Mouse (Mus musculus) adrenal gland, adult 8-10 months (tissue): ENCODE data around the gene Alkbh7. TPM values are rescaled to one million over a fixed set of nuclear protein-coding genes. Genes with fewer than 3 reads are reported as not detected.

Experiments used
- DNase-seq: peaks from one replicate; pipeline ENCODE4 v3.0.0; 2022
- total RNA-seq, 4 experiments: library from RNA; stranded (reverse); gene quantifications; 2 replicates each; pipeline ENCODE4 v1.2.4; 2022

Alkbh7 gene
- total RNA-seq, 4 experiments from 2014 or later: 69.8 to 87.3 (median 77.2) TPM

DNA sequence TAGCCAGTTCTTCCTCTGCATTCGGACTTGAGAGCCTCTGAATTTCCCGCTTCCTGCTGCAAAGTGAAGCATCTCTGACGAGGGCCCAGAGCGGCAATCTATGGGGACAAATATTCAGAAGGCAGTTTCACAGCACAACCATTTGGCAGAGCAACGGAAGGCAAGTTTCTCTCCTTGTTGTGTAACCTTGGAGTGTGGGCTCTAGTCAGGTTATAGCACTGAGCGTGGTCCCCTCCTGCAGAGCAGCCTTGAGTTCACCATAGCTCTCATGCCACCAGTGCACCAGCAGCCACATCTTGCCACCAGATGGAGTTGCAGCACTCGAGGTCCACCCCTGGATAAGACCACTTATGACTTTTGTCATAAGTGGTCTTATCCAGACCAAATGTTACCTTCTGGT lies 8.7 kb upstream of the Alkbh7 start:
- no peak for DNase-seq

DNA sequence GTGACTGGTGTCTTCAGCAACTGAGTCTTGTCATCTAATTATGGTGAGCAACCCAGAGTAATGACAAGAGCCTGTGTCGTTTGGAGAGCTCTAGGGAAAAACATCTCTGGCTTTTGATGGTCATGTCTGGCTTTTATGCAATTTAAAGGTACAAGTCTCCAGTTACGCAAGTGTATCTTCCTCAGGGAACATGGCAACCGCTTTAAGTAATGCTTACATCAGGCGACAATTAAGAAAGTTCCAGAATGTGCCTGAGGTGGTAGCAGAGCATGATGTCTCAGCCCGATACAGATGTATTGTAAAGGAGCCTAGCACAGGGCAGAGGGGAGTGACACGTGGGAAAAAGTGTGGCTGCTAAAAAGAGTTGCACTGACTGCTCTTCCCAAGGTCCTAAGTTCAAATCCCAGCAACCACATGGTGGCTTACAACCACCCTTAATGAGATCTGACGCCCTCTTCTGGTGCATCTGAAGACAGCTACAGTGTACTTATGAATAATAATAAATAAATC lies 8.2 kb upstream of the Alkbh7 start:
- DNase-seq: no peak

DNA sequence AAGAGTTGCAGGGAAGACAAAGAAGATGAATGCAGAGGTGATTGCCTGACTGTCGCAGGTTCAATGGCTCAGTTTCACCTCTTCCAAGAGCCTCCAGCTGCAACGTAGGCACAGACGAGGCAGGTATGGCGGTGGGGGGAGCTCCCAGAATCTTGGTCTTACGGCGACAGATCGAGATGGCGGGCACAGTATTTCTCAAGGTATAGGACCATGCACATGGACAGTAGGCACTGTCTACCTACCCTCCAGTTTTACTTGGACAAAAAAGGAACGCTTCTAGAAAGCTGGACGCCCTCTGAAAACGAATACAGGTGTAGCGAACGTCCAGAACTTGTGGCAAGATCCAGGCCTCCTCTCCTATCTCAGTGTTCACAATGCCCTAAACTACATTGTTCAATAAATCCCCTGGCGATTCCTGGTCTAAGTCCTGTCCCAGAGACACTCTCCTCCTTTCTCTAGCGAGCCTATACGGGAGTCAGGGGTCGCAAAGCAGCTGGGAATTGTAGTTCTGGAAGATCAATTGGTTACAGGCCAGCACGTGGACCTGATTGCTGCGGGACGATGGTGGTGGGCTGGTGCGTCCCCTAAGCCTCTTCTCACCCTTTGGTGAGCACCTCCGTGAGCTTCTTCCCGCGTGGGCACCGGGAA lies 7.5 kb upstream of the Alkbh7 start:
- DNase-seq: no peak

DNA sequence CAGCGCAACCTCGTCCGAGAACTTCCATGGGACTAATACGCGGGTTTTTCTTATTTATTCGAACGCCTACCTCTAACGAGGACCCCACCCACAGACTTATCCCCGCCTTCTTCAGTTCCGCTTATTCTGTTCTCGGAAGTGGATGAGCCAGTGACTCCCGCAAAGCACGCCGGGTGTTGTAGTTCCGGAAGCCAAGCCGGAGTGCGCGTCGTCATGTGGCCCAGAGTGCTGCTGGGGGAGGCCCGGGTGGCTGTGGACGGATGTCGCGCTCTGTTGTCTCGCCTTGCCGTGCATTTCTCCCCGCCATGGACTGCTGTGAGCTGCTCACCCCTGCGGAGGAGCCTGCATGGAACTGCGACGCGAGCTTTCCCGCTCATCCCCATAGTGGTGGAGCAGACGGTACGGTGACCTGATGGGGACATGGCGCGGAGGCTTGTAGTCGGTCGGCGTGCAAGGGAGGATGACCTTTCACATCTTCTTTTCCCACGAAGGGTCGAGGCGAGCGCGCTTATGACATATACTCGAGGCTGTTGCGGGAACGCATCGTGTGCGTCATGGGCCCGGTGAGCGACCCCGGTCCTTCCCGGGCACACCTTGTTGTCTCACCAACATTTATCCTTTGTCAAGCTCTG lies 6.9 kb upstream of the Alkbh7 start, which contains the start of gene Clpp:
Clpp (plus strand) TSS at position 191 of the 632 bp plus-strand sequence.
- peak; percentile 94 for DNase-seq

DNA sequence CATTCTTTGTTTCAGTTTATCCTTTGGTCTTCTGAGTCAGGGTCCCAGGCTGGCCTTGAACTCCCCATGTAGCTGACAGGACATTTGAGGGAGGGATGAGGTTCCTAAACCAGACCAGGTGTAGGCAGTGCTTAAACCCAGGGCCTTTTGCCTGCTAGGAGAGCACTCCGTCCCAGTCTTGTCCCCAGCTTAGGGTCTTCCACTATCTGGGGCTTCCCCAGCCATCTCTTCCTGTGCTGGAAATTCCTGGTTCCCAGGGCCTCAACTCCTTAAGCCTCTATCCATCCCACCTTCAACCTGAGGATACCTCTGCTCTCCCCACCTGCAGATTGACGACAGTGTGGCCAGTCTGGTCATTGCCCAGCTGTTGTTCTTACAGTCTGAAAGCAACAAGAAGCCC lies 6.2 kb upstream of the Alkbh7 start:
- no peak for DNase-seq

DNA sequence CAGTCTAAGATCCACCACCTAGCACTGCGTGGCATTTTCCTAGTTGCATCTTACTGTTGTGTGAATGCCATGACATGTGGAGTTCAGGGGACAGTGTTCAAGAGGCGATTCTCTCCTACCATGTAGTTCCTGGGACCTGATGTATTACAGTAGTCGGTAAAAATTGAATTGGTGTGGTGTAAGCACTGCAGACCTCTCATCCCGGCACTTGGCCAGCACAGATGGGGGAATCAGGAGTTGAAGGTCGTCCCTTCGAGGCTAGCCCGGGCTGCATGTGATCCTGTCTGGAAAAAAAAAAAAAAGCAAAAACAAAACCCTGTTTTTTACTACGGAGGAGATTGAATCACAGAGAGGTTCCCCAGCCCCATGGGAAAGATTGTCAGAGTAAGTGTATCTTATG lies 2.1 kb upstream of the Alkbh7 start:
- no peak for DNase-seq

DNA sequence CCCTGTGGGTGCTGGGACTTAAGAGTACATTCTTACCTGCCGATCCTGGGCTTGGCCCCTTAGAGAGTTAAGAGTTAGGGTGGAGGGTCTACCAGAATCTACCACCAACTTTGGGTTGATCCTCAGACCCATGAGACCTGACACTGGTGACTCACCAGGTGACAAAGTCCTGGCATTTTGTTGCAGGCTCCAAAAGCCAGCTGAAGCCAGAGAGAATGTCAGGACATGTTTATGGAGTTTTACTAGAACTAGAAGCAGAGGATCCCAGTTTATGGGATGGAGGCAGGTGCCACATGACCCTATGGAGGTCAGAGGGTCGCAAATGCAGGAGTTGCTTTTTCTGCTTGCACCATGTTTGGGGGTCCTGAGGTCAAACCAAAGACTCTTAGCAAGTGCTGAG lies 633 bp upstream of the Alkbh7 start:
- no peak for DNase-seq

DNA sequence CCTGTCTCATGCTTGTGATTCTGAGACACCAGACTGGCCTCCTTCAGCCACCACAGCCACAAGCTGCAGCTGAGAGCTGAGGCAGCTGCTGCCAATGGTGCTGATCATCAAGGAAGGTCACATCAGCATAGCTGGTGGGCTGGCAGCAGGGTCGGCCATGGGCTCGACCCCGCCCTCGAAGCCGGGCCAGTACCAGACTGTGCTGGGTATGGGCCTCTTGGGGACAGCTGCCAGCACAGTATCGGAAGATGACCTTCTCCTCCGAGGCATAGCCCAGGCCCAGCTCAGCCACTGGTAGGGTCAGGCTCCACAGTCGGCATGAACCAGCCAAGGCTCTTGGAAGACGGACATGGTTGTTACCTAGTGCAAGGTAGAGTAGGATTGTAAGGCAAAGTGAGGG lies 2.3 kb downstream of the Alkbh7 start:
- DNase-seq: no peak

DNA sequence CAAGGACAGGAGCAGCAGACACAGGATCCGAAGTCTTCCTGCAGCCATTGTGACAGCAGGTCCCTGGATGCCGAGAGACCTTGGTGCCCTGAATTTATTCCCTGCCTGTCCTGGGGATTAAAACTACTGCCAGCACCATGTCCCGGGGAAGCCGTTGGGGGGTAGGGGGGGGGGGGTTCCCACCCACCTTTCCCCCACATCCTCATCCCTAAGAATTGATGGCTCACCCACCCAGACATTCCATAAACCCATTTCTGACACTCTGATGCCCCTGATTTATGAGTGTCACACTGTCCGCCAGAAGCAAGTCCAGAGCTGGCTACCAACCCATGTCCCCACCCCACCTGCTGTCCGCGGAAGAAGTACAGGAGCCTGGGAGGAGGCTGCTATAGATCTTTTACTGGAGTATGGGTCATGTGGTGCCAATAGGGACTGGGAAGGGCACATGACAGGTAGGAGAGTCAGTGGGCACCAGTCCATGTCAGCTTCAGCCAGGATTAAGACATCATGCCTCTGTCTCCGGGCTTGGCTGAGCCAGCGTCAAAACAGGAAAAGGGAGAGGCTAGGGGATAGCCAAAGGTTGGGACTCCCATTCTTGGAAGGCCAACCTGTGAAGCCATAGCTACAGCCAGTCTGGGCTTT lies 3.0 kb downstream of the Alkbh7 start, which contains the start of gene Pspn:
Pspn (minus strand) TSS at position 51 of the 642 bp plus-strand sequence.
- no peak for DNase-seq

DNA sequence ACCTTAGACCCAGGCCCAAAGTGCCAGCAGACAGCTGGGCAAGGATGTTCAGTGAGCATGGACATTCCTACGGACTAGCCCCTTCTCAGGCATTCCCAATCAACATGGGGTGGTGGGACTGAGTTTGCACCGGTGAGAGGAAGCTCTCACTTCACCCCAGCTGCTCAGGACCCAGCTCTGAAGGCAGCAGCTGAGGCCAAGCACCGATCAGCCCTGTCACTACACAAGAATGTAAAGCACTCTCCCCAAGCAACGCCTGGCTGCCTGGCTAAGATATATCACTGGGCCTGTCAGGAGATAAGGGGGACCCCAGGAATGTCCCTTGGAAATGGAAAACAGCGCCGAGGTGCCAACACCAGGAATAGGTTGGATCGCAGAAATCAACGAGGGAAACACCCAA lies 4.1 kb downstream of the Alkbh7 start:
- no peak for DNase-seq

DNA sequence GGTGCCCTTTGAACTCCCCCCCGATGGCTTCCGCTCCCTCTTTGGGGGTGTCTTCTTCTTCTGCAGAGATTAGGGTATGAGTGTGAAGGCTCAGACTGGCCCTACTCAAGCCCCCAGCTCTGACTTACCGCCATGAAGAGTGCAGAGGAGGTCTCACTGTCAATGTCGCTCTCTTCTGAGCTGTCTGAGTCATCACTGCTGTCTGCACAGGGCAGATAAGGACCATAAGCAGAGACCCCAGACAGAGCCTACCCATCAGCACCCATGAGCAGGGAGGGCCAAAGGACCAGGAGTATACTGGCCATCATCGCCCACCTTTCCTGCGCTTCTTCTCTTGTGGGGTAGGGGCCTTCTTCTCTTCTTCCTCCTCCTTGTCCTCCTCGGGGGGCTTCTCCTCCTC lies 6.9 kb downstream of the Alkbh7 start:
- no peak for DNase-seq

DNA sequence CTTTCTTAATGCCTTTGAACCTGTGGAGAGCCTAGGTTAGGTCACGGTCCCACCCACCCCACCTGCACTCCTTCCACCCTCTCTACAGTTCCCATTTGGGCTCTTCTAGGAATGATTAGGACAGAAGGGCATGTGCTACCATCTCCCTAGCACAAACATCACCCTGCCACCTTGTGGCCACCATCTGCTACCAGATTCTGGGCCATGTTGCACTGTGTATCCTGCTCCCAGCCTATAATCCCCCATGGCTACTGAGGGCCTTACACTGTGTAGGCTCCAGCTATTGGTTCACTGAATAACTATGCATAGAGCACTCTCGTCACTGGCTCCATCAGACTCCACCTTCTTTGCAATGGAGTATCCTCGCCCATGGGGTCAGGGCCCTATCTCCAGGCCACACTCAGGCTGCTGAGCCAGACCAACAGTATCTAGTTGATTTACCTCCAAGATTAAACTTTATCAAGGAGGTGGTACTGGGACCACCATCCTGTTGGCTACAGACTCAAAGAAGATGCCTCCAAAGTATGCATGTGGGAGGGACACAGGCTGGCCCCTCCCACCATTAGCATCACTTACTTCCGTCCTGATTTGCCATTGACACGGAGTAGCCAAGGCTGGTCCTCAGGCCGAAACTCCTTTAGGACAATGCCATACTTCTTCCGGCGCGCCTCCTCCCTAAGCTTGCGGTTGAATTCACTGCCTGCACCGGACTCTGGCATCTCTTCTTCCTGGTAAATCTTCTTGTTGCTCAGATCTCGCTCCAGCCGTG lies 10.2 kb downstream of the Alkbh7 start:
- no peak for DNase-seq

DNA sequence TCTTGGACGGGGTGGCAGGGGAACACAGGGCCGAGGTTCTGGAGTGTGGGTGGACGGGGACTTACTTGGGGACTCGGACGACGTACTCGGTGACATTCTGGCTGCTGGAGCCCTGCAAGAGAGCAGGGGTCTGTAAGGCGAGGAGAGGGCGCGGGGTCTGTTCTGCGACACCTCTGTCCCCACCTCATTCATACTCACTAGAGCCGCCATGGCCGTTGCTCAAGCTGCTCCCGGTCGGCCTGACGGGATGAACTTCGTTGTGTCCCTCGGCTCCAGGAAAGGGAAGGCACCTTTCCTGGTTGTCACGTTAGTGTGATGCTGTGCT lies 13.7 kb downstream of the Alkbh7 start:
- no peak for DNase-seq

DNA sequence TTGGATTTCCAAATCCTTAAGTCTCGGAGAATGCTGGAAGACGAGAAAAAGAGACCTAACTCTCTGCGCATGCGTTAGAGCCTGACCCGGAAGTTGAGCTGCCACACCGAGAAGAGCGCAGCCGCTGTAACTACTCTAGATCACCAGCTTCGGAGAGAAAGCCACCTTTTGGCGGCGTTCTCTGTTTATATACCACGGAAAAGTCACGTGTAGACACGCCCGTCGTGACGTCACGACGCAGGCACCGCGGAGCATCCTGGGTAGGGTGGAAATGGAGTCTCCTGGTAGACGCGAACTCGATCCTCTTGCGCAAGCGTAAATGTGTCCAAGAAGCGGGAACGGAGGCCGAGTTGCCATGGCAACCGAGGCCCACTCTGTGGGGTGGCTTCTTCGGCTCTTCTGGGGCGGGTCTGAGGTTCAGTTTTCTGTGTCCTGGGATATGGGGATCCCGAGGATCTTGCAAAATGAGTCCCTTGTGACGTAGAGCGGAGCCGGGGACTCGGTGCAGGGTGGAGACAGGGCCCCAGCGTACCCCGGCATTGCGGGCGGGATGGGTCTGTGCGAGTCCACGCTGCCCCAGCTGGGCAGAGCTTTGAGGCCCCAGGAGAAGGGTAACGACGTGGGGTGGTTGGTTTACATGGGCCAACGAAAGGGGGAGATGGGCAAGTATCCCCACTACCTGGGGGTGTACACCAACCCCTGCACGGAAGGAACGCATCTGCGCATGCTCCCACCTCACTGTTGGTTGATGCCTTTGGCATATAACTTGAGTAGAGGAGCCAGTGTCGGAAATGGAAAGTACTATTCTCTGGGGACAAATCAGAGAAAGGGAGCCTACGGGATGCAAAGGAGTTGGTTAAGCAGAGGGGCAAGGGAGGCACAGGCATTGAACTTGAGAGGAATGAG lies 14.3 kb downstream of the Alkbh7 start, which contains the start of the genes Gtf2f1 and Gm17949:
Gtf2f1 (minus strand) TSS at position 53 of the 906 bp plus-strand sequence.
Gm17949 (plus strand) TSS at position 234 of the 906 bp plus-strand sequence.
- peak; percentile 91 for DNase-seq

DNA sequence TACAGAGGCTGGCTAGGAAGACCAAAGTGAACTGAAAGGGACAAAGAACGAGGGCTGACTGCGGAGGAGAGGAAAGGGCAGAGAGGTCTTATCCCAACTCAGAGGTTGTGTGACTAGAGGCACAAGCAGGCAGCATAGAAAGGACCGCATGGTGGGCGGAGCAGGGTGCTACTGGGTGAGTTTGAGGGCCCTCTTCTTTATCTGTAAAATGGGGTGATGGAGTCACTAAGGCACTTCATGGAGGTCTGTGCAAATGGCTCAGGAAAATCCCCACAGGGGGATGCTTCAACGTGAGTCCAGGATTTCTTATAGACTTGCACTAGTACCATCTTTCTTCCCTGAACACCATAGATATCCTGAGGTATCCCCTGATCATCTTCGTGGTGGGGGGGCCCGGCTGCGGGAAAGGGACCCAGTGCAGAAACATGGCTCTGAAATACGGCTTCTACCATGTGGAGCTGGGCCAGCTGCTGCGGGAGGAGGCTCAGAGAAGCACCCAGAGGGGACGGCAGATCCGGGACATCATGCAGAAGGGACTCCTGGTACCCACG lies 15.2 kb downstream of the Alkbh7 start:
- DNase-seq: no peak

DNA sequence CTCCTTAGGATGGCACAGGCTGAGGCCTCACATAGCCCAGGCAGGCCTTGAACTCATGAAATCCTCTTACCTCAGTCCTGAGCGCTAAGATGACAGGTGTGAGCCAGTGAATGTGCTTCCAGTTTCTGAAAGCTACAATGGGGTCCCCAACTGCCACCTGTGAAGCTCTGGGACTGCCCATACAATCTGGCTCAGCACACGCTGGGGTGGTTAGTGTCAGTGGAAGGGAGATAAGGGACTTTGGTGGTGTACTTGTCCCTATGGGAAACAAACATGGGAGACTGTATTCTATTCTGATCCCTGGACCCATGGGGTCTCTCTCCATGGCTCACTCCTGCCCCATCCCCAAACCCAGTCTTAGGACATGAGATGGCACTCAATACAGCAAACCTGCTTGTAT lies 22.6 kb downstream of the Alkbh7 start:
- DNase-seq: no peak

DNA sequence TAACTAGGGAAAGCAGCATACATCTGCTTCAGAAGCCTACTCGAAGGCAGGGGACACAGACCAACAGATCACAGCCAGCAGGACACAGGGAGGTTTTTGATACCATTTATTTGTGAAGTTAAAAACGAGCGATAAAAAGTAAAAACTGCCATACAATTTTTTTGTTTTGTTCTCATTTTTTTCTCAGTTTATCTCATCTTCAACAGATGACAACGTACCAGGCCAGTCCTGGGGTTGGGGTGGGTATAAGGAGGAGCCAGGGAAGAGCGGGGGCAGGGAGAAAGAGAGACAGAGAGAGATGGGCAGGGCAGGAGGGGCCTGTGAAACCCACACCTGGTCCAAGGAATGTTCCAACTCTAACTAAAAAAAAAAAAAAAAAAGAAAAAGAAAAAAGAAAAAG lies 23.8 kb downstream of the Alkbh7 start:
- DNase-seq: no peak

DNA sequence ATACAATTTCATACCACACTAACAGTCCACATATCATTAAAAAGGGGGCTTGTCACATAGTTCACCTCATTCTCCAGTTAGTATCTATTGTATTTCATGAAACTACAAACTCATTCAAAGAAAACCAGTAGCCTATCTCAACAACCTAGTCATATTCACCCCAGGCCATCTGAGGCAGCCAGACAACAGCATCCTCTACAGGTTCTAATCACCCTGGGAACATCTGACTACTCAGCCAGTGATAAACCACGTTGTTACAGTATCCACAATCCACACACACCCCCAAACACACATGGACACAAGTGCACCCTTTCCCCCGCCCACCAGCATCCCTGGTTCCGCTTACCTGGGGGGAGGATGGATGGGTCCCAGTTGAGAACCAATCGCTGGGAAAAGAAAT lies 30.3 kb downstream of the Alkbh7 start:
- DNase-seq: no peak

DNA sequence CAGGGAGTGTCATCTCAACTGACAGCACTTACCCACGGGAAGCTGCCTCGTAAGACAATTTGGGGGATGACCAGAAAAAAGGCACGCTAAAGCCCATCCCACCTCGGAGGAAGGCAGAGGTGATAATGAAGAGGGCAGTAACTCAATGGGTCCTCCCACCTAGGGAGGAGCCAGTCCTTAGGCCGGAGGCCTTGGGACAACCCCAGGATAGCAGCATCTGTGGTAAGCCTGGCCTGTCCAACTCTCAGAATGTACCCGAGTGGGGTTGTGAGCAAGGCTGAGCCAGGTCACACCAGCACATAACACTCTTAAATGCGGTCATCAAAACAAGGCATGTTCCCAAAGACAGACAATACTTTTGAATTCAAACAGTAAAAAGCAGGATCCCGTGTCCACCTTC lies 32.6 kb downstream of the Alkbh7 start:
- DNase-seq: no peak

DNA sequence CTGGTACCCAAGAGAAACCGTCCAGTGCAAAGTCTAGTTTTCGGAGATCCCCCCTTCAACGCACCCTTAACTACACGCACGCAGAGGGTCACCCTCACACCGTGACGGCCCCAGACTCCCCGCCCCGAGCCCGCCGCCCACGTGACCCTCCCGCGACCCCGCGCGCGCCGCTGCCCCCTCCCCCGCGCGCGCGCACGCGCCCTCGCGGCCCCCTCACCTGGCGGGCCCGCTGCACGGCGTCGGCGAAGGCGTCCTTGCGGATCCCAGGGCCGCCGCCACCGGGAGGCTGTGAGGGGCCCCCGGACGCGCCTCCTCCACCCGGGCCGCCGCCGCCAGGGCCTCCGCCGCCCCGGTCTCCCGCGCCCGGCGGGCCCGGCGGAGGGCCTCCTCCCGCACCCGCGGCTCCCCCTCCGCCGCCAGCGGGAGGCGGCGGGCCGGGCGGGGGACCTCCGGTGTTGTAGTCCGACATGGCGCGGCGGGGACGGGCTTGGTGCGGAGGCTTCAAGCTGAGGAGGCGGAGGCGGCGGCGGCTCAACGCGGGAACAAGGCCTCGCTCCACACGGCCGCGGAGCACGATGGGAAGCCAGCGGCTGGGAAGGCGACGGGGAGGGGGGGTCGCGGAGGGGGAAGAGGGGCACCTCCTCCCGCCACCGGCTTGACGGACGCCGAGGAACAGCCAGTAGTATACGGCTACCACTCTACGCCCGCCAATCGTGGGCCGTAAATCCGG lies 34.0 kb downstream of the Alkbh7 start, which contains the start of gene Khsrp:
Khsrp (minus strand) TSS at position 592 of the 730 bp plus-strand sequence.
- no peak for DNase-seq
